Mouse (Mus musculus) liver, postnatal 0 days (tissue): ENCODE results near the gene Nagpa.

Source experiments
- CTCF ChIP-seq: sonication (generic); IDR thresholded peaks from 2 replicates; pipeline ENCODE4 v1.5.1; 2016; ENCODE audit warnings: antibody characterized with exemption, low read depth
- EP300 ChIP-seq: IDR thresholded peaks from 2 replicates; pipeline ENCODE4 v1.6.1; 2016; ENCODE audit warnings: antibody characterized with exemption, low read depth, mild to moderate bottlenecking

GRCm38 (mm10) chr16:5244411-5244810, 40.6 kb upstream of the Nagpa start:
- TF ChIP-seq EP300 (no peak), CTCF (peak; percentile 88)
